Mouse (Mus musculus) G1E (cell line): ENCODE measurements around the gene Smap2. TPM values are rescaled to one million over a fixed set of nuclear protein-coding genes. Genes with fewer than 3 reads are reported as not detected.

Experiments used
- ATAC-seq: 2 replicates; pipeline ENCODE4 v1.8.0; 2016; ENCODE audit warnings: mild to moderate bottlenecking; ENCODE audit not compliant: insufficient number of reproducible peaks, poor library complexity, low FRiP score, severe bottlenecking; ENCODE audit errors: extremely low read depth
- DNase-seq: peaks from one replicate; pipeline ENCODE4 v3.0.0; 2012; ENCODE audit warnings: low spot score
- H3K27me3 ChIP-seq: 2 replicates; pipeline ENCODE4 v1.6.1; 2012; ENCODE audit warnings: mild to moderate bottlenecking, low read length, inconsistent platforms; ENCODE audit not compliant: insufficient read depth
- H3K36me3 ChIP-seq: replicated peaks from 2 replicates; pipeline ENCODE3; 2012; ENCODE audit warnings: mild to moderate bottlenecking, inconsistent platforms
- H3K4me1 ChIP-seq: 2 replicates; pipeline ENCODE4 v1.6.1; 2012; ENCODE audit warnings: low read depth, low read length, inconsistent platforms, mixed read lengths; ENCODE audit not compliant: insufficient read depth
- H3K4me3 ChIP-seq: 2 replicates; pipeline ENCODE4 v1.5.1; 2012; ENCODE audit warnings: low read depth, mild to moderate bottlenecking, inconsistent platforms, low read length, moderate library complexity, mixed read lengths
- H3K9me3 ChIP-seq: replicated peaks from 2 replicates; pipeline ENCODE4 v1.6.1; 2012; ENCODE audit warnings: inconsistent platforms
- CTCF ChIP-seq: IDR thresholded peaks from 2 replicates; pipeline ENCODE4 v1.5.1; 2012; ENCODE audit warnings: low read depth, low read length, inconsistent platforms, mixed read lengths
- GATA1 ChIP-seq: IDR thresholded peaks from 2 replicates; pipeline ENCODE4 v1.6.1; 2012; ENCODE audit warnings: borderline replicate concordance, low read length, inconsistent platforms, mixed read lengths
- GATA2 ChIP-seq: IDR thresholded peaks from 2 replicates; pipeline ENCODE4 v1.6.1; 2012; ENCODE audit warnings: low read depth, low read length, inconsistent platforms, borderline replicate concordance
- POLR2AphosphoS5 ChIP-seq: IDR thresholded peaks from 2 replicates; pipeline ENCODE4 v1.6.1; 2012; ENCODE audit warnings: low read depth, low read length, inconsistent platforms; ENCODE audit not compliant: insufficient replicate concordance
- TAL1 ChIP-seq: conservative IDR thresholded peaks from 2 replicates; pipeline ENCODE4 v1.6.1; 2012; ENCODE audit warnings: low read depth, low read length, inconsistent platforms, mixed read lengths
- polyA plus RNA-seq: library from polyadenylated mRNA; stranded (reverse); fragments of >175 nt; gene quantifications from 2 replicates; pipeline ENCODE4 v1.2.3, GENCODE M21; 2012
- total RNA-seq, 2 experiments: library from RNA; stranded (forward) in 1 of 2; stranded (reverse) in 1 of 2; fragments of 200-1000 nt in 1 of 2; fragments of >200 nt in 1 of 2; fragmentation: Nextera tagmentation in 1 of 2; gene quantifications; 2 replicates each; pipeline ENCODE4 v1.2.3; 2014 to 2017

Smap2 gene
- total and polyA plus RNA-seq, 3 experiments: 33.4 to 92.6 (median 35.6) TPM

DNA sequence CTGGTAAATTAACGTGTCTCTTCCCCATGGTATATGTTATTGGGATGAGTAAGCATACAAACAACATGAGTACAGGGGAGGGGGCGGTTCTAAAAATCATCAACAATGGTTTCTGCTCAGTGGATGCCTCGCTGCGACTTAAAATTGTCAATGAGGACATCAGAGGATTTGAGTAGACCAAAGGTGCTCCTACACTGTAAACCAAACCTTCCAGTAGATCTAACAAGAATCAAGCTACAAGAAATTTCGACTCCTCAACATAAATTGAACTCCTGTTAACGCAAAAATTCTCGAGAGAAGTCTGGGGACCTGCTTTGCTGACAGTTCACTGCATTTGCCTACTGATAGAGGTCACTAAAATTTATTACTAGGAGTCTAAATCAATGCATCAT is 1.8 kb downstream of the Smap2 start:
- ATAC-seq: no peak
- peaks cover 70% of the 10 kb centered on the region for H3K4me1 ChIP-seq
- no peak for DNase-seq
- peak overlapping the region; percentile 98 for H3K4me3 ChIP-seq
- H3K9me3 ChIP-seq: no peaks in the 10 kb centered on the region; the same call in 1 of the 2 replicates
- no peaks in the 10 kb centered on the region for H3K27me3 ChIP-seq
- H3K36me3 ChIP-seq: peaks cover 16% of the 10 kb centered on the region
- TF ChIP-seq TAL1: no peak

DNA sequence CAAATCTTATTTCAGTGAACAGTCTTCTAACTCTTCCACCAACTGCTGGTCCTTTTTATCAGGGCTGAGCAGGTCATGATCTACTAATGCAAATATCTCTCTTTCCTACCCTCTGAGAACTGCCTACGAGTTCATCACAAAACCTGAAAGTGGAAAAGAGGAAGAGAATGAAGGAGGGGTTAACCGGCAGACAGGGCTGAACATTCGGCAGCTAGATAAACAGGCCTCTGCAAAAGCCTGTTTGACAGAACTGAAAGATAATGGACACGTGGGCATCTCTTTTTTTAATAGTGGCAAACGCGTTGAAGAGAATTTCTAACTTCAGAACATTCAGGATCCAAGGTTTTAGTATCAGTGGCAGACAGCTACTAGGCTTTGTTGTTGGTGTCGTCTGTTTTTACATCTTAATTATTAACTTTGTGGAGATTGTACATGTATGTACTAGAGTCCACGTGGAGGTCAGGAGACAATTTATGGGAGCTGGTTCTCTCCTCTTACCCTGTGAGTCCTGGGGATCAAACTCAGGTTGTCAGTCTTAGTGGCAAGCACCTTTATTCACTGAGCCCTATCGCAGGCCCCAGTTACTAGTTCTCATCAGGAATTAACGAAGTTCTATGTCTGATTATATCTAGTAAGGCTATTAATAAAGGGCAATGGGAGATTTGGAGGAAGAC is 2.3 kb downstream of the Smap2 start:
- Histone ChIP-seq H3K4me1 (peaks cover 74% of the 10 kb centered on the region), H3K36me3 (peaks cover 16% of the 10 kb centered on the region), H3K9me3 (no peaks in the 10 kb centered on the region; the same call in 1 of the 2 replicates), H3K27me3 (no peaks in the 10 kb centered on the region), H3K4me3 (peak overlapping the region; percentile 98; the same call in 1 of the 2 replicates)
- DNase-seq (no peak), ATAC-seq (peak; percentile 79)
- TF ChIP-seq POLR2AphosphoS5 (no peak), TAL1 (peak; percentile 92)

DNA sequence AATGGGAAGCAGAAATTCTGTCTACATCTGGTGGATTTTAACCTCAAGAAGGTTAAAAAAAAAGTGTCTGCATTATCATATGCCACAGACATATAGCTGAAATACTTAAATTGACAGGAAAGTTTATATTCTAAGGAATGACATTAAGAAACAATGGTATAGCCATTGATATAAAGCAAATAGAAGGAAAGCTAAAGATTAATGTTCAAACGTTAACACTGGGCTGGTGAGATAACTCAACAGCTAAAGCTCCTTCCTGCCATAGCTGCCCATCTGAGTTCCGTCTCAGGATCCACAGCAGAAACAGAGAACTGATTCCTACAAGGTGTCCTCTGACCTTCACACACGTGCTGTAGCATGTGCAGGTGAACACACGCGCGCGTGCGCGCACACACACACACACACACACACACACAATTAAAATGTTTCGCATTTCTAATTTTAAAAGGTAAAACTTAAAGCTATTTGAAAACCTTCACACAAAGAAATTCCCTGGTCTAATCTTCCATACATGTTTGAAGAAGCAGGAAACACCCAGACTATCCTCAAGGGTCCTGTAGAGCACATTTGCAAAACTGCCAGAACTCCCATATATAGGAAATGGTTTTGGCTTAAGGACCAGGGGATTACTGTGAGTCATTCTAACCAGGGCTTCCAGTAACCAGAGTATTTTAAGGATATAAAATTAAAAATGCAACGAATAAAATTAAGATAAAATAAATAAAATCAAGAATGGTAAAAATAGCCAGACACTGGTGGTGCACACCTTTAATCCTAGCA is 6.1 kb downstream of the Smap2 start:
- Histone ChIP-seq H3K36me3 (peaks cover 27% of the 10 kb centered on the region), H3K9me3 (no peaks in the 10 kb centered on the region), H3K4me1 (peaks cover 93% of the 10 kb centered on the region), H3K27me3 (no peaks in the 10 kb centered on the region), H3K4me3 (no peak overlapping the region)
- ATAC-seq (no peak), DNase-seq (no peak)
- no peak for TF ChIP-seq GATA1
- peak; percentile 39; the same call in 1 of the 2 replicates for TF ChIP-seq TAL1

DNA sequence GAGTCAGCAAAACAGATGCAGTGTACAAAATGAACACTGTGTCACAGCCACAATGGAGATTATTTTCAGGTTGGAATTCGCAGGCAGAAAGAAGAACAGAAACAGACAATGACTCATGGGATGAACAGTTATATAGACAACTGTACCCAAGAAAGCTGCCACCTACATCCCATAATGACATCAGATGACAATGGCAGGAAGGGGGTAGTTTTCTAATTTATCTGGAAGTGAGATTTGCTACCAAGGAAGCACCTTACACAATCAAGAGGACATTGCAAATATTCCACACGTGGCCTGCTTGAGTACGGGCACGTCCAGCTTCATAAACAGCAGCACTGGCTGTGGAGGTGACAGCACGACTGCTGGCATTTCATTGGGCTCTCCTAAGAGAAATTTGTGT is 7.9 kb downstream of the Smap2 start:
- H3K36me3 ChIP-seq: peaks cover 41% of the 10 kb centered on the region
- TF ChIP-seq CTCF: no peak
- no peak overlapping the region for H3K4me3 ChIP-seq
- ATAC-seq: no peak
- no peaks in the 10 kb centered on the region for H3K27me3 ChIP-seq
- no peaks in the 10 kb centered on the region for H3K9me3 ChIP-seq
- peaks cover 93% of the 10 kb centered on the region for H3K4me1 ChIP-seq
- DNase-seq: no peak

DNA sequence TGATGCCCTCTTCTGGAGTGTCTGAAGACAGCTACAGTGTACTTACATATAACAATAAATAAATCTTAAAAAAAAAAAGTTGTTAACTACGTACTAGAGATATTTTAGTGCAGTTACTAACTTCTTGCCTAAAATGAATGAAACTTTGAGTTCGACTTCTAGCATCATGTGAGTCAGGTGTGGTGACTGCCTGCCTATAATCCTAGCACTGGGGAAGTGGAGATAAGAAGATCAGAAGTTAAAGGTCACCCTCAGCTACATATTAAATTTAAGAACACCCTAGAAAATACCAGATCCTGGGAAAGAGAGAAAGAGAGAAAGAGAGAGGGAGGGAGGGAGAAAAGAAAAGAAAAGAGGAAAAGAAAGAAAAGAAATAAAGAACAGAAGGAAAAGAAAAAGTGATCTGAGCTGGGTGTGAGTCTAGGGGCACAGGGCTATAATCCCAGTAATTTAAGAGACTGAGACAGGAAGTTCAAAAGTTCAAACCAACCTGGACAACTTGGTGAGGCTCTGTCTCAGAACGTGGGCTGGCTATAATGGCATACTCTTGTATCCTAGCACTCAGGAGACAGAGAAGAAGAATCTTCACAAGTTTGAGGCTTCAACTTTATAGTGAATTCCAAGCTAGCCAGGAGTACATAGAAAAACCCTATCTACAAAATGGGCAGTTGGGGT is 8.8 kb downstream of the Smap2 start:
- H3K9me3 ChIP-seq: no peaks in the 10 kb centered on the region
- no peak for DNase-seq
- H3K27me3 ChIP-seq: no peaks in the 10 kb centered on the region
- no peak for ATAC-seq
- H3K4me3 ChIP-seq: no peak overlapping the region; the same call in 1 of the 2 replicates
- H3K4me1 ChIP-seq: peaks cover 89% of the 10 kb centered on the region
- TF ChIP-seq POLR2AphosphoS5 (no peak), CTCF (no peak), GATA1 (no peak), TAL1 (no peak), GATA2 (no peak)
- peaks cover 40% of the 10 kb centered on the region for H3K36me3 ChIP-seq

DNA sequence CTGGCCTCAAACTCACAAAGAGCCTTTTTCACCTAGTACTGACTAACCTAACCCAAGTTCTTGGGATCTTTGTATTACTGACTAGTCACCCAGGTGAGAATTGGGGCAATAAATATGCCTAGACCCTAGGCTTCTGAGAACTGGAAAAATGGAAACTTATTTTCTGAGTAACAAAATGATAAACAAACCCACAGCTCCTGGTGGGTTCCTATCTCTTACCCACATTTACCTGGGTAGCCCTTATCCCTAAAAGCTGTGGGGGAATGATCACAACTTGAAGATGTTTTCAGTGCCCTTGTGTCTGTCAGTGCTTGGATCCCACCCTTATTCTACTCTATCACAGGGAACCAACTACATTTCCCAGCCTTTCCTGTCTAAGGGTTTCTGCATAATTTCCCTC is 10.0 kb downstream of the Smap2 start:
- Histone ChIP-seq H3K9me3 (no peaks in the 10 kb centered on the region), H3K27me3 (no peaks in the 10 kb centered on the region), H3K4me1 (peaks cover 87% of the 10 kb centered on the region), H3K36me3 (peaks cover 39% of the 10 kb centered on the region), H3K4me3 (no peak overlapping the region)
- ATAC-seq (no peak), DNase-seq (no peak)
- TF ChIP-seq TAL1: peak; percentile 39; the same call in 1 of the 2 replicates
- no peak for TF ChIP-seq POLR2AphosphoS5

DNA sequence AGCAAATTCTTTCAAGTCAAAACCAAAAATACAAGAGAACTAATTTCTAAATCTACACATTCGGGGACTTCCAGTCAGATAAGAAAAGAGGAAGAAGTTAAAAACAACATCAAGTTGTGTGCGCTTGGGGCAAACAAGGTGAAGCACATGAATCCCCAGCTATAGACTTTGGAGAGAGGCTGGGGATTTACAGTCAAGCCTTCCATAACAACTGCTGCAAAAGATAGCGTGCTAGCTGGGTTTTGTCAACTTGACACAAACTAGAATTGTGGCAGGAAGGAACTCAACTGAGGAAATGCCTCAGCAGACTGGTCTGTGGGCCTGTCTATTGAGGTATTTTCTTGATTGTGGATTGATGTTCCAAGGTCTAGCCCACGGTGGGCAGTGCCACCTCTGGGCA is 12.4 kb downstream of the Smap2 start:
- Histone ChIP-seq H3K27me3 (no peaks in the 10 kb centered on the region), H3K9me3 (no peaks in the 10 kb centered on the region), H3K4me1 (peaks cover 87% of the 10 kb centered on the region), H3K4me3 (peak overlapping the region; percentile 10; the same call in 1 of the 2 replicates), H3K36me3 (peaks cover 54% of the 10 kb centered on the region)
- no peak for ATAC-seq
- no peak for DNase-seq
- no peak for TF ChIP-seq GATA1
- no peak for TF ChIP-seq POLR2AphosphoS5
- TF ChIP-seq TAL1: no peak
- TF ChIP-seq CTCF: no peak
- no peak for TF ChIP-seq GATA2
